In the genomic region with DNA sequence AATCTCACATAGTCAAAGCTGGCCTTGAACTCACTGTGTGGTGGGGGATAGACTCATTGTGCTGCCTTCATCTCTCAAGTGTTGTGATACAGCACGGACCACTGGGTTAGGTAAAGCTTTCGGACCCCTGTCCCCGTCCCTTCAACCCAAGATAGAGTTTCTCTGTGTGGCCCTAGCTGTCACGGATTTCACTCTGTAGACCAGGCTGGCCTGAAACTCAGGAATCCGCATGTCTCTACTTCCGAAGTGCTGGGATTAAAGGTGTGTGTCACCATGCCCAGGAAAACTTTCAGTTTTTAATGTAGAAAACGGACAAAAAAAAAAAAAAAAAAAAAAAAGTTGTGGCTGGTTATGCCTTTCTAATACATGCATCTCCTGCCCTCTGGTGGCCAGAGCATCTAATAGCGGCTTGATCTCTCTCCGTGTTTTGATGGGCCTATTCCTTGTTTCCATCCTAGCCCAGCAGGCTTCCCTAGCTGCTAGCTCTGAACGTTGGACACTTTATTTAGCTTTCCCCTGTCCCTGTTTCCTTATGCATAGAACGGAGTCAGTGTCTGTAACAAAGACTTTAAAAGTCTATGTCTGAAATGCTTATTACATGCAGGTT, we compare ENCODE assay signal across 9 mouse cellular contexts. TPM values are rescaled to one million over a fixed set of nuclear protein-coding genes. Genes with fewer than 3 reads are reported as not detected.
DNase-seq lines count a peak whose midpoint lies in the region; ATAC-seq and TF ChIP-seq lines count a peak whose summit lies in the region.
"Had no signal": no experiment of that assay in that cellular context is flagged by ENCODE, and none has a peak within 500 bp of the region (broad histone marks: within the 10 kb centered on the region; RNA-seq: fewer than 3 reads in every experiment).

No protein-coding gene starts in this region.

- no peaks in the 10 kb centered on the region for H3K4me1 ChIP-seq in liver, embryonic 11.5 days (replicated peaks; ENCODE audit: control insufficient read depth, insufficient read depth, low read length)
- no peaks in the 10 kb centered on the region for H3K4me1 ChIP-seq in heart, postnatal 0 days (ENCODE audit: control insufficient read depth, insufficient read depth)
- H3K4me1 ChIP-seq: stomach, embryonic 15.5 days had no signal

- H3K27me3 ChIP-seq in liver, embryonic 11.5 days (replicated peaks; ENCODE audit: control insufficient read depth, insufficient read depth, low read length): no peaks in the 10 kb centered on the region
- no peaks in the 10 kb centered on the region for H3K27me3 ChIP-seq in heart, postnatal 0 days (ENCODE audit: control insufficient read depth, insufficient read depth, low read length)
- H3K27me3 ChIP-seq: stomach, embryonic 15.5 days had no signal

- TF ChIP-seq CTCF in heart, postnatal 0 days (IDR thresholded peaks at IDR 0.05; ENCODE audit: low read depth): peak; percentile 81

- no peak for TF ChIP-seq EP300 in heart, postnatal 0 days (IDR thresholded peaks at IDR 0.05; ENCODE audit: low read depth)

- 0 out of 2 replicates have a peak, but pooled peaks cover 2% of the 10 kb centered on the region for H3K9me3 ChIP-seq in liver, embryonic 11.5 days (ENCODE audit: control insufficient read depth, low read length)
- H3K9me3 ChIP-seq in heart, postnatal 0 days (replicated peaks; ENCODE audit: control insufficient read depth, low read length): peaks cover 10% of the 10 kb centered on the region; the same call in 1 of the 2 replicates
- H3K9me3 ChIP-seq: stomach, embryonic 15.5 days had no signal

- ATAC-seq in liver, embryonic 11.5 days (replicated peaks; ENCODE audit: low FRiP score): no peak
- ATAC-seq in heart, postnatal 0 days (ENCODE audit: insufficient read depth, low read depth): no peak
- ATAC-seq in megakaryocyte-erythroid progenitor cell, adult 5-6 weeks (replicated peaks; ENCODE audit: low FRiP score, low TSS enrichment, poor library complexity, severe bottlenecking): 0 out of 2 replicates have a peak, but pooled peaks have one; percentile 57

- H3K4me3 ChIP-seq in liver, embryonic 11.5 days (ENCODE audit: low read depth, low read length): no peak overlapping the region
- H3K4me3 ChIP-seq in heart, postnatal 0 days (ENCODE audit: low read depth, low read length): no peak overlapping the region
- H3K4me3 ChIP-seq: stomach, embryonic 15.5 days had no signal

- no peaks in the 10 kb centered on the region for H3K36me3 ChIP-seq in liver, embryonic 11.5 days (ENCODE audit: control insufficient read depth, insufficient read depth, low read length)
- no peaks in the 10 kb centered on the region for H3K36me3 ChIP-seq in heart, postnatal 0 days (replicated peaks; ENCODE audit: control insufficient read depth, insufficient read depth, low read length)
- H3K36me3 ChIP-seq: stomach, embryonic 15.5 days had no signal

- 42% methylated on average over 11 of the region's 11 CpGs for WGBS in liver, embryonic 11.5 days
- WGBS in heart, postnatal 0 days: 32% methylated on average over 11 of the region's 11 CpGs

- no peak overlapping the region for H3K4me2 ChIP-seq in liver, embryonic 11.5 days
- 0 out of 2 replicates have a peak overlapping the region, but pooled peaks have one; percentile 11 for H3K4me2 ChIP-seq in heart, postnatal 0 days (ENCODE audit: low read depth, low read length)
- H3K4me2 ChIP-seq: stomach, embryonic 15.5 days had no signal

- DNase-seq in liver: peak; percentile 51
- no peak for DNase-seq in liver, embryonic 11.5 days (ENCODE audit: low spot score)
- DNase-seq in adrenal gland, postnatal 10 days: peak; percentile 75
- peak; percentile 66 for DNase-seq in embryo, embryonic 11.5 days (ENCODE audit: low read depth, low spot score)
- DNase-seq in heart, postnatal 0 days (ENCODE audit: low spot score): peak; percentile 59
- DNase-seq in layer of hippocampus, postnatal 10 days (ENCODE audit: low spot score in 2 of 2): peak; percentile 78 to 84
- peak; percentile 38 for DNase-seq in testis, postnatal 14 days (ENCODE audit: low spot score)

- H3K27ac ChIP-seq in liver, embryonic 11.5 days (ENCODE audit: low read depth, low read length): no peak overlapping the region
- no peak overlapping the region for H3K27ac ChIP-seq in heart, postnatal 0 days (ENCODE audit: low read depth)
- H3K27ac ChIP-seq: stomach, embryonic 15.5 days had no signal

- no peak overlapping the region for H3K9ac ChIP-seq in liver, embryonic 11.5 days (ENCODE audit: low read depth, low read length)
- no peak overlapping the region for H3K9ac ChIP-seq in heart, postnatal 0 days (replicated peaks; ENCODE audit: low read depth, low read length)
- H3K9ac ChIP-seq: stomach, embryonic 15.5 days had no signal

RNA-seq across cellular contexts. Expression of a gene that starts 53.7 kb away (rescaled TPM):
- polyA plus RNA-seq in liver, embryonic 11.5 days (2014; fragmentation: Nextera tagmentation; extraction: Ambion mirVana): 7.8 and 10.0 TPM in 2 replicates
- total RNA-seq in adrenal gland, postnatal 10 days (2021): 10 to 100 TPM; 14.2 to 15.5 TPM
- 8.3 and 13.4 TPM in 2 replicates for total RNA-seq in heart, postnatal 0 days (2014; rRNA removed; ENCODE audit: low replicate concordance)
- 13.4 and 13.8 TPM in 2 replicates for polyA plus RNA-seq in heart, postnatal 0 days (2015; fragmentation: Nextera tagmentation; extraction: Ambion mirVana)
- total RNA-seq in layer of hippocampus, postnatal 10 days (2021): 10 to 100 TPM; 38.5 to 43.8 TPM
- not detected in 2 replicates for total RNA-seq in megakaryocyte-erythroid progenitor cell, adult 5-6 weeks (2014; fragmentation: Nextera tagmentation)
- total RNA-seq in megakaryocyte-erythroid progenitor cell, adult 5-6 weeks (2017): not detected in 2 replicates
